In genomic region chr11:56013510-56014057, GRCm38 (mm10) we compare ENCODE assay signal across 17 mouse cellular contexts. TPM values are rescaled to one million over a fixed set of nuclear protein-coding genes. Genes with fewer than 3 reads are reported as not detected.
DNase-seq lines count a peak whose midpoint lies in the region; ATAC-seq and TF ChIP-seq lines count a peak whose summit lies in the region.
"Had no signal": no experiment of that assay in that cellular context is flagged by ENCODE, and none has a peak within 500 bp of the region (broad histone marks: within the 10 kb centered on the region; RNA-seq: fewer than 3 reads in every experiment).

No protein-coding gene starts in this region.

- H3K36me3 ChIP-seq in forebrain, embryonic 14.5 days (ENCODE audit: control insufficient read depth, insufficient read depth, low read length), result no peaks in the 10 kb centered on the region
- H3K36me3 ChIP-seq in forebrain, embryonic 10.5 days (replicated peaks), result no peaks in the 10 kb centered on the region
- H3K36me3 ChIP-seq in midbrain, postnatal 0 days (ENCODE audit: insufficient read depth, low read length), result no peaks in the 10 kb centered on the region
- no peaks in the 10 kb centered on the region for H3K36me3 ChIP-seq in midbrain, embryonic 10.5 days
- H3K36me3 ChIP-seq: heart, embryonic 13.5 days had no signal

- peak; percentile 64 for TF ChIP-seq CTCF in midbrain, postnatal 0 days (IDR thresholded peaks at IDR 0.05)

- no peaks in the 10 kb centered on the region for H3K4me1 ChIP-seq in forebrain, embryonic 14.5 days (ENCODE audit: control insufficient read depth, insufficient read depth, low read length)
- H3K4me1 ChIP-seq in forebrain, embryonic 10.5 days, result 0 out of 2 replicates have a peak, but pooled peaks cover 4% of the 10 kb centered on the region
- H3K4me1 ChIP-seq in midbrain, postnatal 0 days (ENCODE audit: insufficient read depth, low read length), result no peaks in the 10 kb centered on the region
- H3K4me1 ChIP-seq in midbrain, embryonic 10.5 days, result 0 out of 2 replicates have a peak, but pooled peaks cover 3% of the 10 kb centered on the region
- H3K4me1 ChIP-seq: heart, embryonic 13.5 days had no signal

- peak; percentile 37 for DNase-seq in forebrain, embryonic 14.5 days (ENCODE audit: low spot score)
- DNase-seq in forebrain, embryonic 10.5 days (ENCODE audit: extremely low spot score, low spot score), result no peak
- peak; percentile 5 to 47 for DNase-seq in layer of hippocampus, adult 18-20 months (ENCODE audit: low spot score in 2 of 2)
- no peak for DNase-seq in layer of hippocampus, postnatal 25 days (ENCODE audit: extremely low spot score in 1 of 2, low spot score in 1 of 2)
- DNase-seq in midbrain, postnatal 0 days (ENCODE audit: low spot score), result peak; percentile 63
- no peak for DNase-seq in midbrain, embryonic 10.5 days (ENCODE audit: low spot score)
- DNase-seq in retina, embryonic 14.5 days (ENCODE audit: low spot score), result peak; percentile 4
- DNase-seq in urinary bladder, postnatal 36 days (ENCODE audit: low spot score in 2 of 2), result no peak
- DNase-seq: gastrocnemius, postnatal 10 days; kidney, postnatal 36 days had no signal

- no peak overlapping the region for H3K4me2 ChIP-seq in forebrain, embryonic 14.5 days (ENCODE audit: low read length)
- H3K4me2 ChIP-seq in midbrain, postnatal 0 days (ENCODE audit: low read depth, low read length, poor library complexity, severe bottlenecking), result no peak overlapping the region
- H3K4me2 ChIP-seq: heart, embryonic 13.5 days; liver, embryonic 11.5 days; midbrain, embryonic 11.5 days had no signal

- no peaks in the 10 kb centered on the region for H3K9me3 ChIP-seq in forebrain, embryonic 14.5 days (replicated peaks; ENCODE audit: control insufficient read depth, low read length)
- H3K9me3 ChIP-seq in forebrain, embryonic 10.5 days, result no peaks in the 10 kb centered on the region
- H3K9me3 ChIP-seq in midbrain, postnatal 0 days (ENCODE audit: low read length), result no peaks in the 10 kb centered on the region
- no peaks in the 10 kb centered on the region for H3K9me3 ChIP-seq in midbrain, embryonic 10.5 days (replicated peaks)
- H3K9me3 ChIP-seq: heart, embryonic 13.5 days had no signal

- WGBS in forebrain, embryonic 14.5 days, result 52% methylated on average over 9 of the region's 9 CpGs
- WGBS in forebrain, embryonic 10.5 days, result 68% methylated on average over 9 of the region's 9 CpGs
- 55% methylated on average over 9 of the region's 9 CpGs for WGBS in midbrain, postnatal 0 days
- WGBS in midbrain, embryonic 10.5 days, result 68% methylated on average over 9 of the region's 9 CpGs

- H3K27me3 ChIP-seq in forebrain, embryonic 14.5 days (replicated peaks; ENCODE audit: control insufficient read depth, insufficient read depth, low read length), result no peaks in the 10 kb centered on the region
- H3K27me3 ChIP-seq in forebrain, embryonic 10.5 days (ENCODE audit: poor library complexity, severe bottlenecking), result no peaks in the 10 kb centered on the region
- no peaks in the 10 kb centered on the region for H3K27me3 ChIP-seq in midbrain, postnatal 0 days (ENCODE audit: insufficient read depth, low read length)
- H3K27me3 ChIP-seq in midbrain, embryonic 10.5 days (ENCODE audit: low read depth, poor library complexity, severe bottlenecking), result no peaks in the 10 kb centered on the region

- H3K27ac ChIP-seq in forebrain, embryonic 14.5 days (ENCODE audit: low read depth, low read length), result no peak overlapping the region
- no peak overlapping the region for H3K27ac ChIP-seq in forebrain, embryonic 10.5 days
- no peak overlapping the region for H3K27ac ChIP-seq in midbrain, postnatal 0 days (ENCODE audit: low read depth, low read length)
- no peak overlapping the region for H3K27ac ChIP-seq in midbrain, embryonic 10.5 days (replicated peaks)
- H3K27ac ChIP-seq: heart, embryonic 13.5 days had no signal

- H3K4me3 ChIP-seq in forebrain, embryonic 14.5 days (ENCODE audit: low read depth, low read length), result no peak overlapping the region
- H3K4me3 ChIP-seq in forebrain, embryonic 10.5 days, result no peak overlapping the region
- no peak overlapping the region for H3K4me3 ChIP-seq in midbrain, postnatal 0 days (ENCODE audit: low read depth, low read length)
- H3K4me3 ChIP-seq in midbrain, embryonic 10.5 days, result no peak overlapping the region
- H3K4me3 ChIP-seq: heart, embryonic 13.5 days had no signal

- no peak overlapping the region for H3K9ac ChIP-seq in forebrain, embryonic 14.5 days (ENCODE audit: low read length)
- H3K9ac ChIP-seq in midbrain, postnatal 0 days (replicated peaks; ENCODE audit: low read length, poor library complexity, severe bottlenecking), result no peak overlapping the region
- H3K9ac ChIP-seq: heart, embryonic 13.5 days had no signal

- ATAC-seq in forebrain, embryonic 14.5 days, result no peak
- ATAC-seq in midbrain, postnatal 0 days (ENCODE audit: low FRiP score), result no peak
- ATAC-seq: hindbrain, embryonic 16.5 days had no signal

RNA-seq across cellular contexts. Expression of gene Nmur2, which starts 27.2 kb away (rescaled TPM):
- polyA plus RNA-seq in forebrain, embryonic 14.5 days (2014; fragmentation: Nextera tagmentation; extraction: Ambion mirVana), result 0.06 and 0.18 TPM in 2 replicates
- not detected in 2 replicates for polyA plus RNA-seq in forebrain, embryonic 10.5 days (2016; fragmentation: Nextera tagmentation; extraction: Ambion mirVana)
- not detected for total RNA-seq in layer of hippocampus, adult 18-20 months (2021)
- total RNA-seq in layer of hippocampus, postnatal 25 days (2021), result under 1 TPM in 1 of 2 experiments, not detected in 1; 0.07 TPM
- total RNA-seq in midbrain, postnatal 0 days (2014; rRNA removed), result 0.09 and 0.22 TPM in 2 replicates
- 0.27 and 0.57 TPM in 2 replicates for polyA plus RNA-seq in midbrain, postnatal 0 days (2015; fragmentation: Nextera tagmentation; extraction: Ambion mirVana)
- not detected in 2 replicates for polyA plus RNA-seq in midbrain, embryonic 10.5 days (2016; fragmentation: Nextera tagmentation; extraction: Ambion mirVana)
- total RNA-seq: gastrocnemius, postnatal 10 days; MEL had no signal
- polyA plus RNA-seq: C2C12; heart, embryonic 13.5 days; neural tube, embryonic 11.5 days had no signal

Comparison
In these comparisons a context has a peak if more than half of its experiments do, and no peak if none do; other contexts are left out.
1. DNase-seq: peak in forebrain, embryonic 14.5 days (single experiment), layer of hippocampus, adult 18-20 months (2 of 2), midbrain, postnatal 0 days (single experiment) and retina, embryonic 14.5 days (single experiment); none in forebrain, embryonic 10.5 days (single experiment), layer of hippocampus, postnatal 25 days (0 of 2), midbrain, embryonic 10.5 days (single experiment) and urinary bladder, postnatal 36 days (0 of 2).